Mouse (Mus musculus) olfactory bulb, adult 2 months (tissue): ENCODE data around the gene Qsox2.

Source experiments
- CTCF ChIP-seq: fragments of 200-500 bp; IDR thresholded peaks from 2 replicates; pipeline ENCODE4 v1.5.1; 2012; ENCODE audit warnings: low read depth, mild to moderate bottlenecking, low read length, moderate library complexity; ENCODE audit not compliant: insufficient read depth
- POLR2A ChIP-seq: fragments of 200-500 bp; IDR thresholded peaks from 2 replicates; pipeline ENCODE4 v1.6.1; 2012; ENCODE audit warnings: mild to moderate bottlenecking, low read depth, low read length, moderate library complexity; ENCODE audit not compliant: insufficient read depth

GRCm38 (mm10) chr2:26240841-26241240 is 3.5 kb upstream of the Qsox2 start:
- TF ChIP-seq CTCF (no peak), POLR2A (no peak)
